Mouse (Mus musculus) embryonic facial prominence, embryonic 12.5 days (tissue): ENCODE results near the gene Dph1. TPM values are rescaled to one million over a fixed set of nuclear protein-coding genes. Genes with fewer than 3 reads are reported as not detected.

ENCODE experiments used
- ATAC-seq: fragments of 200-750 bp; cut with Nextera tagmentation; 2 replicates; pipeline ENCODE4 v1.8.0; 2017; ENCODE audit not compliant: insufficient number of reproducible peaks, insufficient read depth, low FRiP score, low TSS enrichment
- H3K27ac ChIP-seq: fragments of 300-500 bp; sonication (generic); 2 replicates; pipeline ENCODE4 v1.5.1; 2016; ENCODE audit warnings: mild to moderate bottlenecking
- H3K27me3 ChIP-seq: fragments of 300-500 bp; sonication (generic); 2 replicates; pipeline ENCODE4 v1.6.1; 2016; ENCODE audit warnings: mild to moderate bottlenecking, moderate library complexity
- H3K36me3 ChIP-seq: fragments of 300-500 bp; sonication (generic); 2 replicates; pipeline ENCODE4 v1.6.1; 2016; ENCODE audit warnings: mild to moderate bottlenecking
- H3K4me1 ChIP-seq: fragments of 300-500 bp; sonication (generic); 2 replicates; pipeline ENCODE4 v1.6.1; 2016
- H3K4me2 ChIP-seq: fragments of 300-500 bp; sonication (generic); replicated peaks from 2 replicates; pipeline ENCODE4 v1.6.1; 2016; ENCODE audit warnings: mild to moderate bottlenecking, moderate library complexity
- H3K4me3 ChIP-seq: fragments of 300-500 bp; sonication (generic); 2 replicates; pipeline ENCODE4 v1.5.1; 2016; ENCODE audit warnings: mild to moderate bottlenecking
- H3K9ac ChIP-seq: fragments of 300-500 bp; sonication (generic); 2 replicates; pipeline ENCODE4 v1.6.1; 2016; ENCODE audit warnings: mild to moderate bottlenecking, moderate library complexity
- H3K9me3 ChIP-seq: fragments of 300-500 bp; sonication (generic); 2 replicates; pipeline ENCODE4 v1.6.1; 2016; ENCODE audit warnings: mild to moderate bottlenecking, moderate library complexity
- WGBS: fragments of 180-500 bp; shearing (Covaris S2); methylation state at CpG from one replicate; pipeline ENCODE4 v1.1.7; 2016; 5-methylcytosine and 5-hydroxymethylcytosine counted together
- polyA plus RNA-seq: library from polyadenylated mRNA; unstranded; fragments of >200 nt; fragmentation: Nextera tagmentation; extraction: Ambion mirVana; gene quantifications from 2 replicates; pipeline ENCODE4 v1.2.1, GENCODE M21; 2016

The Dph1 gene
- polyA plus RNA-seq, 1 experiment from 2014 or later, result 23.3 TPM

GRCm38 (mm10) chr11:75201721-75202120, 10.7 kb upstream of the Dph1 start:
- Histone ChIP-seq H3K4me2 (no peak overlapping the region), H3K9ac (no peak overlapping the region), H3K9me3 (no peaks in the 10 kb centered on the region), H3K4me1 (peaks cover 6% of the 10 kb centered on the region; the same call in 1 of the 2 replicates), H3K36me3 (no peaks in the 10 kb centered on the region), H3K27me3 (peaks cover 24% of the 10 kb centered on the region), H3K27ac (no peak overlapping the region), H3K4me3 (no peak overlapping the region)
- 43% methylated on average over 8 of the region's 8 CpGs for WGBS
- ATAC-seq, result no peak

GRCm38 (mm10) chr11:75200935-75201334, 9.9 kb upstream of the Dph1 start:
- H3K4me1 ChIP-seq, result peaks cover 6% of the 10 kb centered on the region
- peaks cover 32% of the 10 kb centered on the region for H3K27me3 ChIP-seq
- WGBS, result 88% methylated on average over 12 of the region's 12 CpGs

GRCm38 (mm10) chr11:75199951-75200350, 8.9 kb upstream of the Dph1 start:
- Histone ChIP-seq H3K4me1 (peaks cover 13% of the 10 kb centered on the region), H3K9me3 (no peaks in the 10 kb centered on the region), H3K27me3 (peaks cover 42% of the 10 kb centered on the region), H3K9ac (no peak overlapping the region), H3K4me2 (no peak overlapping the region), H3K27ac (no peak overlapping the region), H3K4me3 (no peak overlapping the region), H3K36me3 (no peaks in the 10 kb centered on the region)
- no peak for ATAC-seq
- 86% methylated on average over 5 of the region's 5 CpGs for whole genome bisulfite sequencing

More at GRCm38 (mm10) chr11:75200935-75201334, 9.9 kb upstream of the Dph1 start:
- ATAC-seq, result no peak
- H3K4me3 ChIP-seq, result no peak overlapping the region
- no peak overlapping the region for H3K27ac ChIP-seq
- no peak overlapping the region for H3K4me2 ChIP-seq
- H3K9ac ChIP-seq, result no peak overlapping the region
- H3K36me3 ChIP-seq, result no peaks in the 10 kb centered on the region
- no peaks in the 10 kb centered on the region for H3K9me3 ChIP-seq

GRCm38 (mm10) chr11:75198792-75199191, 7.8 kb upstream of the Dph1 start:
- Histone ChIP-seq H3K9ac (no peak overlapping the region), H3K4me2 (no peak overlapping the region), H3K27me3 (peaks cover 54% of the 10 kb centered on the region), H3K27ac (no peak overlapping the region), H3K36me3 (no peaks in the 10 kb centered on the region), H3K4me3 (no peak overlapping the region), H3K9me3 (no peaks in the 10 kb centered on the region), H3K4me1 (peaks cover 24% of the 10 kb centered on the region)
- no peak for ATAC-seq
- WGBS, result 61% methylated on average over 4 of the region's 4 CpGs

GRCm38 (mm10) chr11:75197956-75198355, 6.9 kb upstream of the Dph1 start:
- H3K36me3 ChIP-seq, result no peaks in the 10 kb centered on the region
- H3K4me3 ChIP-seq, result no peak overlapping the region
- H3K9me3 ChIP-seq, result no peaks in the 10 kb centered on the region
- no peak overlapping the region for H3K27ac ChIP-seq
- ATAC-seq, result no peak
- H3K4me2 ChIP-seq, result no peak overlapping the region
- H3K4me1 ChIP-seq, result peaks cover 27% of the 10 kb centered on the region
- H3K27me3 ChIP-seq, result peaks cover 62% of the 10 kb centered on the region
- 35% methylated on average over 7 of the region's 7 CpGs for WGBS
- H3K9ac ChIP-seq, result no peak overlapping the region

GRCm38 (mm10) chr11:75196131-75196530, 5.1 kb upstream of the Dph1 start:
- ATAC-seq, result no peak
- Histone ChIP-seq H3K4me1 (peaks cover 30% of the 10 kb centered on the region), H3K9ac (no peak overlapping the region), H3K36me3 (no peaks in the 10 kb centered on the region), H3K27me3 (peaks cover 78% of the 10 kb centered on the region), H3K4me2 (no peak overlapping the region), H3K27ac (no peak overlapping the region), H3K4me3 (no peak overlapping the region), H3K9me3 (no peaks in the 10 kb centered on the region)
- WGBS, result 43% methylated on average over 6 of the region's 6 CpGs

GRCm38 (mm10) chr11:75194850-75195461, 3.9 kb upstream of the Dph1 start:
- no peaks in the 10 kb centered on the region for H3K9me3 ChIP-seq
- under 1% methylated on average over 39 of the region's 39 CpGs for WGBS
- H3K9ac ChIP-seq, result peak overlapping the region; percentile 41
- peaks cover 37% of the 10 kb centered on the region for H3K4me1 ChIP-seq
- no peak for ATAC-seq
- H3K4me2 ChIP-seq, result peak overlapping the region; percentile 80
- H3K27me3 ChIP-seq, result peaks cover 80% of the 10 kb centered on the region
- H3K36me3 ChIP-seq, result no peaks in the 10 kb centered on the region
- peak overlapping the region; percentile 46 for H3K4me3 ChIP-seq
- H3K27ac ChIP-seq, result no peak overlapping the region

GRCm38 (mm10) chr11:75194121-75194849, 3.2 kb upstream of the Dph1 start:
- WGBS, result under 1% methylated on average over 52 of the region's 52 CpGs
- no peak for ATAC-seq
- H3K27ac ChIP-seq, result no peak overlapping the region

GRCm38 (mm10) chr11:75193256-75194071, 2.4 kb upstream of the Dph1 start, which contains the start of gene Rtn4rl1:
Rtn4rl1 (plus strand) TSS chr11:75193783.
- Histone ChIP-seq H3K27ac (no peak within 1 kb of the TSS), H3K36me3 (no peaks in the 10 kb centered on the region), H3K9ac (peak within 1 kb of the TSS; percentile 44), H3K9me3 (no peaks in the 10 kb centered on the region), H3K4me1 (peaks cover 45% of the 10 kb centered on the region), H3K27me3 (peaks cover 69% of the 10 kb centered on the region), H3K4me2 (peak within 1 kb of the TSS; percentile 80), H3K4me3 (peak within 1 kb of the TSS; percentile 46)
- ATAC-seq, result no peak
- under 1% methylated on average over 79 of the region's 84 CpGs for WGBS

More at GRCm38 (mm10) chr11:75194121-75194849, 3.2 kb upstream of the Dph1 start:
- Histone ChIP-seq H3K27me3 (peaks cover 77% of the 10 kb centered on the region), H3K4me3 (peak overlapping the region; percentile 46), H3K36me3 (no peaks in the 10 kb centered on the region), H3K4me1 (peaks cover 43% of the 10 kb centered on the region), H3K9me3 (no peaks in the 10 kb centered on the region), H3K4me2 (peak overlapping the region; percentile 80), H3K9ac (peak overlapping the region; percentile 44)

GRCm38 (mm10) chr11:75192336-75193214, 1.5 kb upstream of the Dph1 start:
- Histone ChIP-seq H3K9ac (no peak overlapping the region), H3K4me1 (peaks cover 45% of the 10 kb centered on the region), H3K9me3 (no peaks in the 10 kb centered on the region), H3K4me2 (peak overlapping the region; percentile 80), H3K36me3 (no peaks in the 10 kb centered on the region), H3K27ac (no peak overlapping the region), H3K4me3 (peak overlapping the region; percentile 46), H3K27me3 (peaks cover 63% of the 10 kb centered on the region)
- 22% methylated on average over 13 of the region's 13 CpGs for WGBS
- no peak for ATAC-seq

GRCm38 (mm10) chr11:75191841-75192240, 800 bp upstream of the Dph1 start:
- 52% methylated on average over 6 of the region's 6 CpGs for whole genome bisulfite sequencing
- Histone ChIP-seq H3K4me2 (no peak overlapping the region), H3K9me3 (no peaks in the 10 kb centered on the region), H3K36me3 (no peaks in the 10 kb centered on the region), H3K4me3 (no peak overlapping the region), H3K4me1 (peaks cover 45% of the 10 kb centered on the region), H3K9ac (no peak overlapping the region), H3K27ac (no peak overlapping the region), H3K27me3 (peaks cover 57% of the 10 kb centered on the region)
- no peak for ATAC-seq
